Mouse (Mus musculus) left cerebral cortex, adult 2 months (tissue): ENCODE data around the gene Rere. TPM values are rescaled to one million over a fixed set of nuclear protein-coding genes. Genes with fewer than 3 reads are reported as not detected.

ENCODE experiments used
- DNase-seq, 2 experiments: peaks; one replicate each; pipeline ENCODE4 v3.0.0; 2021 to 2022; ENCODE audit warnings: low spot score in 2 of 2, mixed read lengths in 1 of 2; ENCODE audit errors: extremely low spot score in 1 of 2
- H3K27ac ChIP-seq: fragments of 200-600 bp; 2 replicates; pipeline ENCODE4 v1.8.1; 2022
- H3K4me3 ChIP-seq: fragments of 200-600 bp; 2 replicates; pipeline ENCODE4 v1.8.1; 2022
- CTCF ChIP-seq: fragments of 200-600 bp; IDR thresholded peaks from 2 replicates; pipeline ENCODE4 v1.8.1; 2022; ENCODE audit warnings: antibody characterized with exemption, mild to moderate bottlenecking, moderate library complexity
- intact Hi-C: fragments of 180-260 bp; cut with DNase I; formaldehyde crosslinking; loops from one replicate; pipeline ENCODE4 v1.15.1; 2025
- total RNA-seq, 2 experiments: library from RNA; stranded (reverse); gene quantifications; 2 replicates each; pipeline ENCODE4 v1.2.3; 2021

Gene Rere
- total RNA-seq, 2 experiments from 2014 or later = 113 to 125 TPM

- no peak overlapping the region for H3K4me3 ChIP-seq
- intact Hi-C loops = no loop called here
- no peak overlapping the region for H3K27ac ChIP-seq
- no peak for DNase-seq
- no peak for TF ChIP-seq CTCF
Measured at GRCm38 (mm10) chr4:150379313-150379712, 97.9 kb downstream of the Rere start.

- no peak for DNase-seq
- intact Hi-C loops = no loop called here
- Histone ChIP-seq H3K27ac (no peak overlapping the region; the same call in 1 of the 2 replicates), H3K4me3 (no peak overlapping the region)
- TF ChIP-seq CTCF = no peak
Measured at GRCm38 (mm10) chr4:150379772-150380171, 98.3 kb downstream of the Rere start.

- Histone ChIP-seq H3K4me3 (no peak overlapping the region), H3K27ac (no peak overlapping the region; the same call in 1 of the 2 replicates)
- intact Hi-C loops = no loop called here
- no peak for TF ChIP-seq CTCF
- no peak for DNase-seq
Measured at GRCm38 (mm10) chr4:150380273-150380672, 98.8 kb downstream of the Rere start.

GRCm38 (mm10) chr4:150382504-150382903 lies 101.1 kb downstream of the Rere start:
- intact Hi-C loops = no loop called here
- no peak for DNase-seq
- no peak overlapping the region for H3K27ac ChIP-seq
- no peak for TF ChIP-seq CTCF
- no peak overlapping the region for H3K4me3 ChIP-seq

GRCm38 (mm10) chr4:150384405-150384804 lies 103.0 kb downstream of the Rere start:
- DNase-seq = no peak
- intact Hi-C loops = no loop called here

GRCm38 (mm10) chr4:150384899-150385298 lies 103.5 kb downstream of the Rere start:
- no peak for TF ChIP-seq CTCF
- intact Hi-C loops = no loop called here
- DNase-seq = no peak
- Histone ChIP-seq H3K27ac (no peak overlapping the region), H3K4me3 (no peak overlapping the region)

More at GRCm38 (mm10) chr4:150384405-150384804, 103.0 kb downstream of the Rere start:
- TF ChIP-seq CTCF = no peak
- H3K4me3 ChIP-seq = no peak overlapping the region
- H3K27ac ChIP-seq = no peak overlapping the region

- intact Hi-C loops = no loop called here
- Histone ChIP-seq H3K4me3 (no peak overlapping the region), H3K27ac (no peak overlapping the region)
- TF ChIP-seq CTCF = no peak
- DNase-seq = no peak
Measured at GRCm38 (mm10) chr4:150388518-150388917, 107.1 kb downstream of the Rere start.

- no peak for TF ChIP-seq CTCF
- H3K4me3 ChIP-seq = no peak overlapping the region
Measured at GRCm38 (mm10) chr4:150393607-150394006, 112.2 kb downstream of the Rere start.

GRCm38 (mm10) chr4:150394091-150394490 lies 112.6 kb downstream of the Rere start:
- Histone ChIP-seq H3K4me3 (no peak overlapping the region), H3K27ac (no peak overlapping the region)
- TF ChIP-seq CTCF = no peak
- intact Hi-C loops = no loop called here
- no peak for DNase-seq

More at GRCm38 (mm10) chr4:150393607-150394006, 112.2 kb downstream of the Rere start:
- intact Hi-C loops = no loop called here
- DNase-seq = no peak
- no peak overlapping the region for H3K27ac ChIP-seq

- intact Hi-C loops = loop anchor here (2.0 kb wide), 1 partner anchor 50 kb away; no protein-coding TSS in a partner anchor
- H3K27ac ChIP-seq = peak overlapping the region; percentile 68
- H3K4me3 ChIP-seq = no peak overlapping the region
- TF ChIP-seq CTCF = no peak; the same call in 1 of the 2 replicates
- no peak for DNase-seq
Measured at GRCm38 (mm10) chr4:150396339-150396738, 114.9 kb downstream of the Rere start.

- peak overlapping the region; percentile 68 for H3K27ac ChIP-seq
- intact Hi-C loops = loop anchor here (2.0 kb wide), 1 partner anchor 50 kb away; no protein-coding TSS in a partner anchor
- TF ChIP-seq CTCF = no peak
- DNase-seq = no peak
- H3K4me3 ChIP-seq = no peak overlapping the region
Measured at GRCm38 (mm10) chr4:150396826-150397620, 115.6 kb downstream of the Rere start.

- Histone ChIP-seq H3K27ac (no peak overlapping the region), H3K4me3 (no peak overlapping the region)
- DNase-seq = no peak
- no peak for TF ChIP-seq CTCF
- intact Hi-C loops = no loop called here
Measured at GRCm38 (mm10) chr4:150399032-150399431, 117.6 kb downstream of the Rere start.
